Mouse (Mus musculus) neural tube, embryonic 10.5 days (tissue): ENCODE data around the gene Morn3.

Source experiments
- DNase-seq: peaks from one replicate; pipeline ENCODE4 v3.0.0-alpha.2; 2017; ENCODE audit warnings: low spot score; ENCODE audit errors: extremely low spot score

The Morn3 gene

DNA sequence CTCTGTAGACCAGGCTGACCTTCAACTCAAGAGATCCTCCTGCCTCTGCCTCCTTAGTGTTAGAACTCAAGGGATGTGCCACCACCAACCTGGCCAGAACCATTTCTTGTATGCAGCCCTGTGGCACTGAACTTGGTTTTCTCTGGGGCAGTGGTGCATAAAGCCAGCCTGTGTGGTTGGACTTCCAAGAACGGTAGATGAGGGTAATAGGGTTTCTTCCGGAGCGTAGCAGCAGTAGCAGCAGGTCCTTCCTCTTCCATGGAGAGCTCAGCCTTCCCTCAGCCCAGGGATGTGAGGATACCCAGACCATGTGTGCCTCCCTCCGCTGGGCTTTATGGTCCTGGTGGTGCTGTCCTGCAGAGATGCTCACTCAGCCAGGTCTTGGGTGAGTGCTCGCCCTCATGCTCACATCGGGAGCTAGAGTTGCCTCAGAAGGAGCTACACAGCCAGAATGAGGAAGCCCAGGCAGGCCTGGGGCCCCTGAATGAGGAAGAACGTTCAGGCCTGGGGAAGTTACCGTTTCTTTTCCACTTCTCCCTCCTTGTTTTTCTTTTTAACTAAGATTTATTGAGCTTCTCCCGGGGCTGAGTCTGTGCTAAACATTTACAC, 21.7 kb downstream of the Morn3 start:
- DNase-seq = no peak

DNA sequence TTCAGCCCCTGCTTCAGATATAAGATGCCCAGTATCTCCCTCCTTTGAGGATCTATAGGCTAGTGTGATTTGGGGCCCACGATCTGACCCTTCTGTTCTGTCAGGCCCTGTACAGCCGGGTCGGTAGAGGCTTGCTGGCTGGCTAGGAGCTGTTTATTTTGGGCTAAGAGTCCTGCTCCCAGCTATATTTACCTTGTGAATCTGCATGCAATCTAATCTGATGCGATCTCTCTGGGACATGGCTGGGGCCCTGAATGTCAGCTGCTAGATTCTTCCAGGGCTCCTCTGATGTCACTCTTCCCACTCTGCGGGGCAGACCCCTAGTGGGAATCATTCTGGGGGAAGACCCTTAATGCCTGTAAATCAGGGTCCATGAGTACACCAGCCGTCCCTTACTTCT, 22.5 kb downstream of the Morn3 start:
- DNase-seq = no peak

DNA sequence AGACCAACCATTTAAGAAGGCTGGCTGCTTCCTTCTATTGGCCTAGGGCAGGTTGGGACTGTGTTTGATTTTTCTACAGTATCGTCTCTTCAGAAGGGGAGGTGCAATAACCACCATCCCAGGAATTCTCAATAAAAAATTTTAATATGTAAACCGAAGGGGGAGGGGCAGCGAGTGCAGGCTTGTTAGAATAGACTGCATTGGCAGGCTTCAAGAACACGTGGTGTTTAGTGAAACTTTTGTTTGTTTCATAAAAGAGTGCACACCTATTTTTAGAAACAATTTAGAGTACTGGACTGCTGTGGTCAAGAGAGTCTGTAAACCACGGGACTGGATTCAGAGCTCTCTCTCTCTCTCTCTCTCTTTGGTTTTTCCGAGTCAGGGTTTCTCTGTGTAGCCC, 23.8 kb downstream of the Morn3 start:
- no peak for DNase-seq

DNA sequence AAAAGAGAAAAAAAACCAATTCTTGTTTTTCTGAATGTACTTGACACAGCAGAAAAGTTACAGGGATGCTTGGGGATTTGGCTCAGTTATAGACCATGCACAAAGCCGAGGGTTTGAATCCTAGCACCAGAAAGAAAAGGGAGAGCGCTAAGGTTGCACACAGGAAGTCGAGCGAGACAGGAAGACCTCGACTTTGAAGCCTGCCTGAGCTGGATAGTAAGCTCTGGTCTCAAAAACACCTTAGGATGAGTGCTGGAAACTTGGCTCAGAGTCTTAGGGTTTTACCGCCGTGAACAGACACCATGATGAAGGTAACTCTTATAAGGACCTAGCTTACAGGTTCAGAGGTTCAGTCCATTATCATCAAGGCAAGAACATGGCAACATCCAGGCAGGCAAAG, 25.4 kb downstream of the Morn3 start:
- DNase-seq = no peak

DNA sequence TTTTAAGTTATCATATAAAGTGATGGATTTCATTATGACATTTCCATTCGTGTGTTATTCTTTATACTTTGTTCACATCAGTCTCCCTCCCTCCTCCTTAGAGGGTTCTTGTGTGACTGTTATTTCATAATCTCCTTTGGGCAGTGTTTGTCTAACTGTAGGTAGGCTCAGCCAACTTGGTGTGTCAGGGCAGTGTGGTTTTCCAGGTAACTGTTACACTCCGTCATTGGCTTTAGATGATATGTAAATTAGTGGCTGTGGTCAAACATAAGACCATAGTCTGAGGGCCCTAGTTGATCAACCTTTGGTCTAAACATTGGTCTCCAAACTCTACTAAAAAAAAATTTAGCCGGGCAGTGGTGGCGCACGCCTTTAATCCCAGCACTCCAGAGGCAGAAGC, 26.4 kb downstream of the Morn3 start:
- no peak for DNase-seq

DNA sequence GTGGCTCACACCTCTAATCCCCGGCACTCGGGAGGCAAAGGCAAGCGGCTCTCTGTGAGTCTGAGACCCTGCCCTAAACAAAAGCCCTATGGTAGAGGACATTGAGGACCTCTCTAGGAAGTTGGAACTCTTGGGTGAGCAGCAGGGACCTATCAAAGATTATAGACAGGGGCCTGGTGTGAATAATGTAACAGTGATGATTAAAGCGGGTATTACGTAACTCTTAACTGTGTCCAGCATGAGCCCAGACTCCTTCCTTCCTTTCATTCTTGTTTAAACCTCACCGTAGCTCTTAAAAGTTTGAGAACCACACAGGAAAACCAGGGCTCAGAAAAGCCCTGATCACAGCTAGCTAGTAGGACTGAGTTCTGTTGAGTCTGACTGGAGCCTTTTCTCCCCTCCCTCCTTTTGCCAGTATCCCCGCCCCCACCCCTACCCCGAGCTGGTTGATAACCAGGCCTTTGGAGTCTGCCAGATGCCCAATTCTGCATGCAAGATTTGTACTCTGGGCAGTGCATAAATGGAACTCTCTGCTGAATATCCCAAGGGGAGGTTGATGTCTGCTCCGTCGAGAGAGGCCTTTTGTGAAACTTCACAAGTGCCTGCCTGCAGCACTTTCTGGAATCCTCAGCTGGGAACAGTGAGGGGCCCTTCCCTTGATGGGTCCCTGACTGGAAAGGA, 27.3 kb downstream of the Morn3 start:
- DNase-seq = no peak

DNA sequence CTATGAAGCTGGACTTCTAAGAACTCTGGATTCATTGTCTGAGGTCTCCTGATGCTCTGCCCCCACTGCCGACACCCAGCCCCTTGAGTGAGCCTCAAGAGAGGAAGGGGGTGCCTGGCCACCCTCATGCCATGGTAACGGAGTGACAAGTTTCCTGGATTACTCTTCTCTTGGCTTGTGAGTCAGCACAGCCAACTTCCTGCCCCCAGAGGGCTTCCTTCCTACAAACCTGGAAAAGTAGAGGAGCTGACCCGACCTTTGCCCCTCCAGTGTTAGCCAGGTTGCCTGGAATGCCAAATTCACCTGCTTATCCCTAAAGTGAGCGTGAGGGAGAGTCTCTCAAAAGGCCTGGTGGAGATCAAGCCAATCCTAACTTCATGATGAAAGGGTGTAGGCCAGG, 29.3 kb downstream of the Morn3 start:
- no peak for DNase-seq

DNA sequence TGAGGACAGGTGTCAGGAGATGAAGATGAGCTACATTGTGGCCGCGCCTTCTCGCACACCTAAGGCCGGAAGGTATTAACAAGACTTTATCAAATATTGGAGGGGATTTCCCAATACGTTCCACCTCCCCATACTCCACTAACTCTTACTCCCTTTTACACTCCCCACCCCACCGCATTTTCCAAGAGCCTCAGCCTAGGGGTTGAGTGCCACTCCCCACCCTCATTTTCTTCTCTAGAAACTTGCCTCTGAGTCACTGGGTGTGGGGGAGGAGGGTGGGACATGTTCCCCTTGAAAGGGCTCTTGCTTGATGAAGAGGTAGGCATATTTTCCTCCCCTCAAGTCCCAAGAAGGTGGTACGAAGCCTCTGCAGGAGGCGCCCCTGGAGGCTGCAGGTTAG, 30.9 kb downstream of the Morn3 start:
- no peak for DNase-seq

DNA sequence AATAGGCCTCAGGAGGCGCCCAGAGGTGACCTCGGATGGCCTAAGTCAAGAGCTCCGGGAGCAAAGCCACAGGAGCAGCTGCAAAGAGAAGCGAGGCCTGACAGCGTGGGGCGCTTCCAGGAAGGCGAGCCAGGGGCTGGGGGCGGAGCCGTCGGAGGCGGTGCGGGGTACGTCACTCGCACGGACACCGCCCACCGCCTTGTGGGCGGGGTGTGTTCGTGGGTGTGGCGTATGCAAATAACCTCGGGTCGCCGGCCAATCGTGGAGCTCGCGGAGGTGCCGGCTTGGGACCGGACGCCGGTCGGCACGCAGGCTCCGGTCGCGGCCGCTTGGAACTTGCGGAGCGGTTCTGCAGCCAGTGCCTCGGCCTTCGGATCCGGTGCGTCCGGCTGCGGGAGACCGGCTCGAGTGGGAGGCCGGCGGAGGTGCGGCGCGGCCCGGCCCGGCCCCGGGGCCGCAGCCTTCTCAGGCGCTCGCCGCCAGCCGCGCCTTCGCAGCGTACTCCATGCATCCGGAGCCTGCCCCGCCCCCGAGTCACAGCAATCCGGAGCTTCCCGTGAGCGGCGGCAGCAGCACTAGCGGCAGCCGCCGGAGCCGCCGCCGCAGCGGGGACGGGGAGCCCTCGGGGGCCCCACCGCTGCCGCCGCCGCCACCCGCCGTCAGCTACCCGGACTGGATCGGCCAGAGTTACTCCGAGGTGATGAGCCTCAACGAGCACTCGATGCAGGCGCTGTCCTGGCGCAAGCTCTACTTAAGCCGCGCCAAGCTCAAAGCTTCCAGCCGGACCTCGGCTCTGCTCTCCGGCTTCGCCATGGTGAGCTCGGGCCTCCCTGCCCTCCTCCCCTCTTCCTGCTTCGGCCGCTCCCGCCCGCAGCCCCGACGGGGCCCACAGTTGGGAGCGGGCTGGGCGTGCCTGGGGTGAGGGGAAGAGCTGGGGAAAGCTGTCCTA, 31.8 kb downstream of the Morn3 start, which contains the start of gene Orai1:
Gene Orai1 (plus strand): TSS at position 322 of the 949 bp plus-strand sequence.
- peak; percentile 99 for DNase-seq

DNA sequence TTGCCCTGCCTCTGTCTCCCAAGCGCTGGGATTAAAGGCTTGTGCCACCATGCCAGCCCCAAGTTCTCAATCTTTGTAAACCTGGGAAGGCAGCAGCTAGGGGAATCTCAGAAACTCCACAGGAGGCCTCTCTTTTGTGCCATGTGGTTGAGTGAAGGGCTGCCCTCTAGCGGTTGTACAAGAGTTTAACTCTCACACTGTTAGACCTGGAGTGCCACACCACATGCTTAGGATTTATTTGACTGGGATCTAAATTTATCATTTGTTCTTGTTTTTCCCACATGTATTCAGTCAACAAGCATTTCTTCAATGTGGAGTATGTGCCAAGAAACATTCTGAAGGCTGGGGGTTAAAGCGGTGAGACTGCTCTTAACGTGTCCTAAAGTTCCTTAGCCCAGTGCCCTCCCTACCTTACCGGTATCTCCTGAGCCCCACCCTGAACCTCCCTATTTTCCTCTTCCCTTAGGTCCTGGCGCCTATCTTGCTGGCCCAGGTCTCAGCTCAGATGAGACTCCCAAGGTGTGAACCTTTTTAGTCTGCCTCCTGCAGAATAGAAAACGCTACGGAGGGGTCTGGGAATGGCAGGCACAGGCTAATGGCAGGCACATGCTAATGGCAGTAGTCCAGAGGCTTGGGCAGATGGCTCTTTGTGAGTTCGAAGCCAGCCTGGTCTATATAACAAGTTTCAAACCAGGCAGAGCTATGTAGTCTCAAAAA, 33.1 kb downstream of the Morn3 start:
- DNase-seq = peak; percentile 64

DNA sequence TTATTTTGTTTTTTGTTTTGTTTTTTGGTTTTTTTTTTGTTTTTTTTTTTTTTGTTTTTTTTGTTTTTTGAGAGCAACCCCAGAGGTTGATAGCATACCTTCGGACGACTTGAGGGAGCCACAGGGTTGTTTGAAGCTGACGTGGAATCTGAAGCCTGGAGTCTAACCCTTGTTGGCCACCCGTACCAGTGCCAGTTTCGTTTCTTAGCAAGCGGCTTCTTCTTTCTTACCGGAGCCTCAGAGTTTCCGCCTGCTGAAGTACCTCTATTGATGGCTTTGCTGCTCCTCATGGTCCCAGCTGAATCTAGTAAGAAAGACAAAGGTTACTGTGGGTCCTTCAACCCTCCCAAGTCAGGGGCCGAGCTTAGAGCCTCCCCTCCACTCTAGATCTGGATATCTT, 35.1 kb downstream of the Morn3 start:
- DNase-seq = no peak

DNA sequence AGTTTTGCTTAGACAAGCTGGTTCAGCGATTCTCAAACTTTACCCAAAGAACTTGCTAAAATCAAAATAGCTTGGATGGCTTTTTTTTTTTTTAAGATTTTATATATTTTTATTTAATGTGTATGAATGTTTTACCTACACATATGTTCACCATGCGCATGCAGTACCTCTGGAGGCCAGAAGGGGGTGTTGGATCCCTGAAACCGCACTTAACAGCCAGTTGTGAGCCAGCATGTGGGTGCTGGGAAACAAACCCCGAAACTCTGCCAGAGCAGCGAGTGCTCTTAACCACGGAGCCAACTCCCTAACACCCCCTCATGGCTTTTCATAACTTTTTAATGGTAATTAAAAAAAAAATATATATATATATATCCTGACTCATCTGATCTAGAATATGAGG, 36.0 kb downstream of the Morn3 start:
- no peak for DNase-seq

DNA sequence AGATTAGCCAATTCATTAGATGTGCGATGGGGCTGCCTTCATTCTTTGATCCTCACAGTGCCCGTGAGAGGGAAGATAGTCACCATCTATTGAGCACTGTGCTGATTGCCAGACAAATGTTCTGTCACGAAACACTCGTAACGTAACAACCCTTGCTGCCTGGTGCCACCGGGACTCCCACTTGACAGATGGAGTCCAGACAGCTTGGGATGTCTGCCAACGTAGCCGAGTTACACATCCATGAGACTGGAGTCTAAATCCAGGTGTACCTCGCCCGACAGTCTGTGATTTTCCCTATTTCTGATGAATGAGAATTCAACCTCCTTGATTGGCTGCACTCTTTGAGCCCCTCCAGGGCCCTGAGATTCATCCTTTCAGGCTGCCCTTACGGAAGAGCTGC, 36.9 kb downstream of the Morn3 start:
- no peak for DNase-seq

DNA sequence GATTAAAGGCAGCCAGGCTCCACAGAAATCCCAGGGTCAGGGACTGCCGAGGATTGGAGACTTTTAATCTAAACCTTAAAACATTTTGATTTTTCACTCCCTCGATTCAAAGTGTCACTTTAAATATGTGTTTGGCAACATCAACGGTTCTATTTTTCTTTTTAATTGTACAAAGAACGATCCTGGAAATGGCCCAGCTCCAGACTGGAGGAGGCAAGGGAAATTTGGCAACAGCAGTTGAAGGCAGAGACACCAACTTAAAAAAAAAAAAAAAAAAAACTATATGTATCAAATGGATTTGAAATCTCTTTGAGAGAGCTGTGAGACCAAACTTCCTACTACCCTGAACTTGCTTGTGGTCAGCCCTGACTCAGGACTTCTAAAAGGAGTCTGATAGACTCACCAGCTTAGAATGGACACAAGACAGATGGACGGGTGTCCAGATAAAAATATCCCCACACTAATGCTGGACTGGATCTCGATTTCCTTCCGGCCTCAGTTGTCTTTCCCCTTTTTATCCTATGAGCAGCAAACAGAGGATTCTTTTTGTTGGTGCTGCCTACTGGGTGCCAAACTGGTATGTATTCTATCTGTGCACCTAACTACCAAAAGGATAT, 37.8 kb downstream of the Morn3 start:
- no peak for DNase-seq

DNA sequence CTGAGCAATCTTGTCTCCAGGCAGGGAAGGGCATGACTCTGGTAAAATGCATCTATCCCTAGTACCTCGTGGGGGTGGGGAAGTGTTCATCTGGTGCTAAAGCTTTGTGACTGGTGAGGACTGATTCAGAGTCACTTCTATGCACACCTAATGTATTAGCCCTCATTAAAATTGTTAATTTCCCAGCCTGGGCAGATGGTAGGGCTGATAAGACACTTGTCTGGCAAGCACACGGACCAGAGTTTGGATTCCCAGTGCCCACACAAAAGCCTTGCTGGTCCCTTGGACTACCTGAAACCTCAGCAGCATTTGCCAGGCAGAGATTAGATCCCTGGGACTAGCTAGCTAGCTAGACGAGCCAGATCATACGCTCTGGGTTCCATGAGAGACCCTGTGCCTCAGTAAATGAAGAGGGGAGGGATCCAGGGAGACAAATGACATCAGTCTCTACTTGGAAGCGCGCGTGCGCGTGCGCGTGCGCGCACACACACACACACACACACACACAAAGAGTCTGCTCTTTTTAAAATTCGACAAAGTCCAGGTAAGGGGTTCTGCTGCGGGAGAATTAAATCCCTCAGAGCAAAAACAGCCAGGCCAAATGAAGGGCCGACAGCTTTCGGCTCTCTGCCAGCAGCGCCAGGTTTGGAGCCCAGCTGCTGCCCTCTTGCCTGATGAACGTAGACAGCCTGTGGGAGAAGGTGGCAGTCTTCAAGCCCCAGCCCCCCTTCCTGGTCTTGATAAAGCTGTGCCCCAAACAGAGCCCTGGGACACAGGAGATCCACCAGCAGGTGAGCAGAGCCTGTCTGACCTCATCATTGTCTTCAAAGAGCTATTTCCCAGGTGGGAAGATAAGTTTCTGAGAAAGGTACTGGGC, 40.9 kb downstream of the Morn3 start:
- DNase-seq = no peak

DNA sequence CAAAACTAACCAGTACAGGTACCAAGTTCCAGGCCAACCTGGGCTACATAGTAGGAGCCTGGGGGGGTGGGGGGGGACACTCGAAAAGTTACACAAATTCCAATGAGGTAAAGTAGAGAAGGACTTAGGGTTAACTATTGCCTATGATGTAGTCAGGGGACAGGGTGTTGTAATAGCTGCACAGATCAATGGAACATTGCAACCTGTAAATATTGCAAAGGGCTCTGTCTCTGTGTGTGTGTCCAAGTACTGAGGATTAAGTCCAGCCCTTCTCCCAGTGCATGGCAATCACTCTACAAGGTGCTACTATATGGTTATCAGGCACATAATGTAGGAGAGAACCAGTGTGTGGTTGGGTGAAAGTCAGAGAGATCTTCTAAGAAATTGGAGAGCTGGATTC, 45.9 kb downstream of the Morn3 start:
- DNase-seq = no peak

DNA sequence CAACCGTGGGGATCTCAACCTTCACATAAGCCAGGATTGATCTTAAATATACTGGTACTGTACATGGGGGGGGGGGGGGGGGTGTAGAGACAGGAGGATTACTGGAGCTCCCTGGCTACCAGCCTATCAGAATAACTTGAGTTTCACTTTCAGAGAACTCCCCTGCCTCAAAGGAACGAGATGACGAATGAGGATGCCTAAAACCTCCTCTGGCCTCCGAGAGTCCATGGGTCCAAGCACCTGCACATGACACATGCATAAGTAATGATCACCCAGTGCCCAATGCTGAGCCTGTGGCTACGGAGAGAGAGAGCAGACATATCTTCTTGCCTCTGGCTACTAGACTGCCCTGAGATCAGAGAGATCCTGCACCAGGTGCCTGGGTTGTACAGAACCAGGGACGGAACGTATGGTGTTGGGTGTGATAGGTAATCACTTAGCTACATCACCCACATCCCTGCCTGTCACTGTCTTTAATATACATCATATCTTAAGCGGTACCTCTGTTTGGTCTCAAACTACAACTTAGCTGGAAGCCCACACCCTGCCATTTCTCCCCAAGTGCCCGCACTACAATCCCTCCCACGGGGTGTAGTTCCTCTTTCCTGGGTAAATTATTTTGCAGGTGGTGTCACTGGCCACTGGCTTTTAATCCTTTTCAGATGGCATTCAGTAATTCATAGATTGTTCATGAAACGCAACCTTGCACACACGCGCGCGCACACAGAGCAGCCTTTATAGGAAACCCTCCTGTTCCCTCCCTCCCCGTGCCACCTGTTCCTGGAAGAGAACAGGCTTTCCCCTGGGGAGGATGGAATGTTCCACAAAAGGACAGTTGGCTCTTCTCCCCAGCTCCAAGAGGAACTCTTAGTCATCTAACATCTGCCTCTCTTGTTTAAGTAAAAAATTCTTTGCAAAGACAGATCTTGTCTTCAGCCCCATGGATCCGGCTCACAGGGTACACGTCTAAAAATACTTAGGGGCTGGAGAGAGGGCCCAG, 49.3 kb downstream of the Morn3 start:
- DNase-seq = no peak

DNA sequence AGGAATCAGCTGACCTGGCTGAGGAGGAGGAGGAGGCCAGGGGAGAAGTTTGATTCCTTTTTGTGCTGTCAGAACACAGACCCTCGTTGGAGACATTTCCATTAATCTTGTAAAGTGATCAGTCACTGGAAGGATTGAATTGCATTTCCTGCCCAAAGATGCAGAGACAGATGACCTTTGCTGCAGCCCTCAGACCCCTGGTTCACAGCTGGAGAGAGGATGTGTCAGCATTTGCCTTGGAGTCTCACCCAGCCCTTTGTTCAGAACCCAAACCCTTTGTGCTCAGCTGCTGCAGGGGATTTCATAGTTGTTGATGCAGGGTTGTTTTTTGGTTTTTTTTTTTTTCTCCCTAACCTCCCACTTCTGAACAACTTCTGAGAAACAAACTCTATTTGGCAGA, 51.9 kb downstream of the Morn3 start:
- DNase-seq = no peak

DNA sequence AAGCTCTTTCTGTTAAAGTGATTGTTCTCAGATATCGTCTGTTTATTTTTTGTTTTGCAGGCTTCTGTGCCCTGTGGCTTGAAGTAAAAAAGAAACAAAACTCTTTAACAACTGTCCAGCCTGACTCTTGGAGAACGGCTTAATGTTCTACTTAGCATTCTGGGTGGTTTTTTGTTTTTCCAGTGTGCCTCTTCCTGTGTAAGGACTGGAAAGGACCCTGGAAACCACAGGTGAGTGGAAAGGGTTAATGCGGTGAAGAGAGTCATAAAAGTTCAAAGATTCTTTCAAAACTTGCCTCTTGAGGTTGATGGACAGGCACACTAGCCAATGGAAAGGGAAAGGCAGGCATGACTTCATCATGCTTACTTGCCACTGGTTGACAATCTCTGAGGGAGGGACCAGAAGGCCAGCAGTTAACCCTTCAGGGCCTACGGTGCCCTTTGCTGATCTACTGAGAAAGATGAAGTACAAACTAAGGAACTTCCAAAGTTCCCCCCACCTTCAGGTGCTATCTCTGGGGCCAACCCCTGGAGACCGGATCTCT, 52.4 kb downstream of the Morn3 start:
- peak; percentile 89 for DNase-seq
